Mouse (Mus musculus) cerebral cortex, adult 2 months (tissue): ENCODE results near the gene Cdh13.

Experiments
- WGBS: fragments of 180-500 bp; shearing (Covaris S2); methylation state at CpG from one replicate; pipeline ENCODE4 v1.1.7; 2018; 5-methylcytosine and 5-hydroxymethylcytosine counted together

Cdh13 gene

GRCm38 (mm10) chr8:118565887-118566747 is 282.6 kb downstream of the Cdh13 start:
- 84% methylated on average over 6 of the region's 6 CpGs for WGBS

- 60% methylated on average over 8 of the region's 8 CpGs for WGBS
Measured at GRCm38 (mm10) chr8:118569366-118569765, 285.8 kb downstream of the Cdh13 start.

- WGBS: 76% methylated on average over 1 of the region's 1 CpGs
Measured at GRCm38 (mm10) chr8:118581256-118581655, 297.7 kb downstream of the Cdh13 start.

GRCm38 (mm10) chr8:118582185-118582584 is 298.7 kb downstream of the Cdh13 start:
- WGBS: 97% methylated on average over 8 of the region's 8 CpGs

- WGBS: 69% methylated on average over 5 of the region's 5 CpGs
Measured at GRCm38 (mm10) chr8:118587981-118588380, 304.4 kb downstream of the Cdh13 start.

- 60% methylated on average over 8 of the region's 8 CpGs for WGBS
Measured at GRCm38 (mm10) chr8:118596816-118597215, 313.3 kb downstream of the Cdh13 start.

GRCm38 (mm10) chr8:118601376-118601775 is 317.8 kb downstream of the Cdh13 start:
- WGBS: 65% methylated on average over 8 of the region's 8 CpGs

GRCm38 (mm10) chr8:118602074-118602473 is 318.5 kb downstream of the Cdh13 start:
- WGBS: 61% methylated on average over 8 of the region's 8 CpGs

GRCm38 (mm10) chr8:118611551-118611950 is 328.0 kb downstream of the Cdh13 start:
- 35% methylated on average over 10 of the region's 10 CpGs for WGBS

- WGBS: 74% methylated on average over 10 of the region's 10 CpGs
Measured at GRCm38 (mm10) chr8:118618195-118618594, 334.7 kb downstream of the Cdh13 start.

GRCm38 (mm10) chr8:118626425-118626824 is 342.9 kb downstream of the Cdh13 start:
- 95% methylated on average over 5 of the region's 5 CpGs for WGBS

- 84% methylated on average over 5 of the region's 5 CpGs for WGBS
Measured at GRCm38 (mm10) chr8:118627737-118628136, 344.2 kb downstream of the Cdh13 start.

GRCm38 (mm10) chr8:118628702-118629101 is 345.2 kb downstream of the Cdh13 start:
- 56% methylated on average over 8 of the region's 8 CpGs for WGBS

GRCm38 (mm10) chr8:118635296-118636060 is 351.9 kb downstream of the Cdh13 start:
- WGBS: 59% methylated on average over 22 of the region's 22 CpGs

- WGBS: 64% methylated on average over 8 of the region's 8 CpGs
Measured at GRCm38 (mm10) chr8:118639606-118640005, 356.1 kb downstream of the Cdh13 start.

GRCm38 (mm10) chr8:118641799-118642198 is 358.3 kb downstream of the Cdh13 start:
- 86% methylated on average over 4 of the region's 4 CpGs for WGBS

GRCm38 (mm10) chr8:118648801-118649537 is 365.4 kb downstream of the Cdh13 start:
- 80% methylated on average over 6 of the region's 6 CpGs for WGBS

- 93% methylated on average over 4 of the region's 4 CpGs for WGBS
Measured at GRCm38 (mm10) chr8:118649981-118650380, 366.4 kb downstream of the Cdh13 start.

- WGBS: 85% methylated on average over 8 of the region's 8 CpGs
Measured at GRCm38 (mm10) chr8:118662001-118662829, 378.7 kb downstream of the Cdh13 start.

- WGBS: 47% methylated on average over 5 of the region's 5 CpGs
Measured at GRCm38 (mm10) chr8:118665081-118665480, 381.5 kb downstream of the Cdh13 start.

- 66% methylated on average over 4 of the region's 4 CpGs for WGBS
Measured at GRCm38 (mm10) chr8:118667736-118668135, 384.2 kb downstream of the Cdh13 start.
